Mouse (Mus musculus) megakaryocyte, adult 5-6 weeks (primary cell): Measurements from ENCODE around the gene Olfr370. TPM values are rescaled to one million over a fixed set of nuclear protein-coding genes. Genes with fewer than 3 reads are reported as not detected.
"Not testable (repeated sequence)": the region's sequence is repeated elsewhere in the genome, so short reads cannot be mapped to it uniquely, and the experiment has no call there.

Experiments used
- ATAC-seq: 2 replicates; pipeline ENCODE4 v1.8.0; 2016; ENCODE audit warnings: mild to moderate bottlenecking, inconsistent platforms; ENCODE audit not compliant: poor library complexity, severe bottlenecking
- total RNA-seq, 2 experiments: library from RNA; stranded (forward) in 1 of 2; stranded (reverse) in 1 of 2; fragments of 153-499, 151-499 nt in 1 of 2; fragments of 221-1000, 200-1000 nt in 1 of 2; gene quantifications; 2 replicates each; pipeline versions ENCODE4 v1.2.3 to v1.2.4; 2015 to 2017

Olfr370 gene
- total RNA-seq (2015) (not detected in 2 replicates), total RNA-seq (2017) (not detected in 2 replicates)

GRCm38 (mm10) chr8:83535736-83536135 lies at the start of gene Olfr370:
TSS of gene Olfr370 (plus strand) at chr8:83535780.
- ATAC-seq = no peak

GRCm38 (mm10) chr8:83511696-83512095 lies 23.9 kb upstream of the Olfr370 start:
- no peak for ATAC-seq

GRCm38 (mm10) chr8:83520432-83520831 lies 15.1 kb upstream of the Olfr370 start:
- ATAC-seq = no peak

- ATAC-seq = not testable (repeated sequence)
Observed at GRCm38 (mm10) chr8:83520907-83521306, 14.7 kb upstream of the Olfr370 start.

DNA sequence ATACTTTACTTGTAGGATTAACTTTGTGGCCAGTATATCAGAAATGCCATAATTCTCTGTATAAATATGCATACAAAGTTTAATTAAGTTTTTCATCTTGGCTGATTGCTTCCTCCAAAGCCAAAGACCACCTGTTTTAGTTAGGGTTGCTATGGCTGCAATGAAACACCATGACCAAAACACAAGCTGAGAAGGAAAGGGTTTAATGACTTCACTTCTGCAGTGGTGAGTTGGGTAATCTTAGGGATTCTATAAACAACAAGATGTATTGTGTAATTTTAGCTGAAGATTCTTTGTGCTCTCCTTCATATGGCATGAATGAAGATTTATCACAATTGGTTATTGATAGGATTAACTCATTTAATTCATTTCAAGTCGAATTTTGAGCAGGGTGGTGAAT lies 14.3 kb upstream of the Olfr370 start:
- no peak for ATAC-seq

DNA sequence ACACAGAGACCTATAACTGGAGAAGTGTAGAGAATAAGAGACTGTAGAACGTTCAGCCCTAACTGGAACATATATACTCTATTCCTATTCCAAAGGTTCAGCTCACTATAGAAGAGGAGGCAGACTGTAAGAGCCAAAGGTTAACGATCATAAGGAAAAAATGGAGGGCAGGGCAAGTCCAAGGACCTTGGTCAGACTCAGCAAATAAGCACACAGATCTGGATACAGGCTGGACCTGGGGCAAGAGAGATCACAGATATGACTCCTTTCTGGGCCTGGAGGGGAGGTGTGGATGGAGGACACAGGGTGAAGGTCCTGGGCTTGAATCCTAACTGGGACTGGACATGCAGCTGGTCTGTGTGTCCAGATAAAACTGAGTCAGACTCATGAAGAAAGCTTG lies 778 bp upstream of the Olfr370 start:
- ATAC-seq = no peak

DNA sequence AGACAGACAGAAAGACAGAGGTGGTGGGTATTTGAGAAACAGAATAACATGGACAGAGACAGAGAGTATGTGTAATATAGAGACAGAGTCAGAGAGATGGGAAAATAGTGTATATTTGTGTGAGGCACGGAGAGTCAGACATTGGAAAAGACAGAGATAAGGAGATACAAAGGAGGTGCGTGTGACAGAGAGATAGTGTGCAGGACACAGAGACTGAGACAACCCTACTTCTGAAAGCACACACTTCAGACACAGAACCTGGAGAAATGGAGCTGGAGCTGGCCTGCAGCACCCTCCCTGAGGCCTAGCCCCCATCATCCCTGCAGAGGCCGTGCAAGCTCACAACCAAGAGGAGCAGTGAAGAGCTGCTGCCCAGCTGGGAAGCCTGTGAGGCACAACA lies 27.1 kb downstream of the Olfr370 start:
- ATAC-seq = no peak

DNA sequence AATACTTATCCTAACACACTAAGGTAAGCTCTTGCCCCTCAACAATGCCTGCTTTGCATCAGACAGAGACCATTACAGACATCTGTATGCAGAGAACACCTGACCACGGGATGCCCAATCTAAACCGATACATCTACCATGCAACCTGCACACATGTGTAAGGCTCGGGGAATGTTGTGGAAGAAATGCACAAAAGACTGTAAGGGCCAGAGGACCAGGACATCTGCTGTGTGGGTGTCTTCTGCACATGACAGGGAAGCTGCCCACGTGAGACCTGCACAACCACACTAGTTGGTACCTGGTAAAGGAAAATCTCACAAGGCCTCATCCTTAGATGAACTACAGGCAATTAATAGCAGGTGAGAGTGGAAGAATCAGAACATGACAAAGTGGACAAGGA lies 27.7 kb downstream of the Olfr370 start:
- ATAC-seq = no peak

GRCm38 (mm10) chr8:83565731-83566375 lies 30.3 kb downstream of the Olfr370 start:
- ATAC-seq = peak; percentile 46

GRCm38 (mm10) chr8:83566469-83567395 lies 31.2 kb downstream of the Olfr370 start, which contains the start of gene Ndufb7:
TSS of gene Ndufb7 (plus strand) at chr8:83566671.
- ATAC-seq = peak; percentile 94

- ATAC-seq = no peak
Observed at GRCm38 (mm10) chr8:83567668-83568067, 32.1 kb downstream of the Olfr370 start.

DNA sequence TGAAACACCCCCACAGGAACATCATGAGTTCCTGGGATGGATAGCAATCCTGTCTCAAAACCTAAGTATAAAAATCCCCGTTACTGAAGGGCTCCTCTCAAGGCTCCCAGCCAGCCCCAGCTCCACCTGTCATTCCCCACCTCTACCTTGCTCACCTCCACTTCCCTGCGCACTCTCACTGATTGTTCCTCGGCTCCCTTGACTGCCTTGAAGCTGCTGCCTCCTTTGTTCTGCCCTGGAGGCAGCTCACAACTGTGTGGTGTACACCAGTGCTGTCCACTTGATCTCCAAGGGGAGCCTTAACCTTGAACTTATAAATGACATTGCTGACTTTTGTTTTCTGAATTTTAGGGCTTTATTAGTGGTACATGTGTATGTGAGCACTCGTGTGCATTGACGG lies 32.5 kb downstream of the Olfr370 start:
- no peak for ATAC-seq

GRCm38 (mm10) chr8:83568755-83569154 lies 33.2 kb downstream of the Olfr370 start:
- ATAC-seq = no peak

DNA sequence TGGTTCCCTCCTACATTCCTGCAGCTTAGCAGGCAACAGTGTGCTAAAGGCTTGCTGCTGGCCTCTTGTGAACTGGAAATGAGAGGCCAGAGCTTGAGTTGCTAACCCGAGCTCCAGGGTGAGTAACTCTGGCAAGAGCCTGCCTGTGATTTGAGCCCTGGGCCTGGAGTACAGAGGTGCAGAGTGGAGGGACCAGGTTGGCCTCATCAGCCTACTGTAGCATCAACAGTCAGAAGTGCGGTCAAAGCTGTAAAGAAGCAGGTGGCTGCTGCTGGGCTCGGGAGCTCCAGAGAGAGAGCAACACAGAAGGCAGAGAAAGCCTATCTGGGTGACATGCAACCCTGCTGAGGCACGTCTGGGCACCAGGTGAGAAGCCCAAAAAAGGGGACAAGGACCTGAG lies 33.6 kb downstream of the Olfr370 start:
- no peak for ATAC-seq

GRCm38 (mm10) chr8:83570272-83571000 lies 34.9 kb downstream of the Olfr370 start:
- ATAC-seq = no peak

DNA sequence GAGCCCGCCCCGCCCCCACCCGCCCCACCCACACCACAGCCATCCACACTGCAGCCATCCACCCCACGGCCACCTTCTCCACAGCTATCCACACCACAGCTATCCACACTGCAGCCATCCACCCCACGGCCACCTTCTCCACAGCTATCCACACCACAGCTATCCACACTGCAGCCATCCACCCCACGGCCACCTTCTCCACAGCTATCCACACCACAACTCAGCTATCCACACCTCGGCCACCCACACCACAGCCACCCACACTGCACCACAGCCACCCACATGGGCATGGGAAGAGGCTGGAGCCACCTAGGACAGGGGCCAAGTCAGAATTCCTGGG lies 35.4 kb downstream of the Olfr370 start:
- ATAC-seq = not testable (repeated sequence)

DNA sequence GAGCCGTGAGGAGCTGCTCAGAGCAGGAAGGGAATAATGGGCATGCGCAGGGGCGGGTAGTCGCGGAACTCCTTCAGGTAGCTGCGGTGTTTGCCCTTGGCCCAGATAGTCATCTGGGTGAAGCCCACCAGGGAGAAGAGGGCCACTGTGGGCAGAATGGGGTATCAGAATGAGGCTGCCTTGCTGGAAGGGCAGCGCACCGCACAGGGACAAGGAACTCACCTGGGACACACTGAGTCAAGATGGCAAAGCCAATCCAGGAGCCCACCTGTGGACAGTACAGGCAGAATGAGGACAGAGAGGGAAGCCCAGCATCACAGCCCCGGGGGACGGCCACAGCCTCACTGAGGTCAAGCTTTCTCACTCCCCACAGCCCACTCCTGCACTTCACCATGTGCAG lies 36.2 kb downstream of the Olfr370 start:
- no peak for ATAC-seq

GRCm38 (mm10) chr8:83572246-83572812 lies 36.7 kb downstream of the Olfr370 start:
- ATAC-seq = peak; percentile 19; the same call in 1 of the 2 replicates

- ATAC-seq = peak; percentile 83
Observed at GRCm38 (mm10) chr8:83573140-83573875, 37.7 kb downstream of the Olfr370 start.

GRCm38 (mm10) chr8:83574631-83575315 lies 39.2 kb downstream of the Olfr370 start:
- no peak for ATAC-seq
